Mouse (Mus musculus): ENCODE results near the gene Csnka2ip. TPM values are rescaled to one million over a fixed set of nuclear protein-coding genes. Genes with fewer than 3 reads are reported as not detected.

The Csnka2ip gene
- not detected in 2 replicates for polyA plus RNA-seq (2012; rRNA removed)

DNA sequence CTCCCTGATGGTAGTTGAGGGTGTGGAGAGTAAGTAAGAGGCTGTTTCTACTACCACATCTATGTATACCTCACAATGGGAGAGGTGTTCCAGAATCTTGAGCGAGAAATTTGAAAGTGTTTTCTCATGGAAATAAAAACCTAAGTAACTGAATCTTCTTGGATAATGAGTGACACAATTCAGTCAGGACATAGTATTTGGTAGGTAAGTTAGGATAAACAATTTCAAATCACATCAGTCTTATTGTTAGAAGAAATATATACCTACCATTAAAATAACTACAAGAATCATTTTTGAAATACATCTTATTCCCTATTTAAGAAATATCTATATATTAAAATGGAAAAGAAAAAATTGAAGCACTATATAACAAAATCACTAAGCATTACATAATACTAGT is at the start of gene Csnka2ip:
Gene Csnka2ip, minus strand, starts transcription at position 101 of the 400 bp plus-strand sequence.

Other genes with a start within 250 kb of the Csnka2ip start
- 2.4 and 2.7 TPM in 2 replicates for gene 4930453N24Rik, start 168.8 kb upstream of the Csnka2ip start, polyA plus RNA-seq (2012; rRNA removed)
- gene Zfp654, start 249.2 kb upstream of the Csnka2ip start, polyA plus RNA-seq (2012; rRNA removed) = 0.06 and 0.16 TPM in 2 replicates
- 1.3 and 1.8 TPM in 2 replicates for gene Cggbp1, start 249.6 kb upstream of the Csnka2ip start, polyA plus RNA-seq (2012; rRNA removed)

Measured in stomach, adult 2 months (tissue).